Mouse (Mus musculus) lung, adult 2 months (tissue): Measurements from ENCODE around the gene Gm3435.
"Not testable (repeated sequence)": the region's sequence is repeated elsewhere in the genome, so short reads cannot be mapped to it uniquely, and the experiment has no call there.

Experiments
- CTCF ChIP-seq: fragments of 200-500 bp; IDR thresholded peaks from 2 replicates; pipeline ENCODE4 v1.5.1; 2011; ENCODE audit warnings: mild to moderate bottlenecking, low read length, control low read depth; ENCODE audit not compliant: insufficient read depth
- POLR2A ChIP-seq: fragments of 200-500 bp; IDR thresholded peaks from 2 replicates; pipeline ENCODE4 v1.6.1; 2011; ENCODE audit warnings: low read depth, mild to moderate bottlenecking, control low read depth, low read length, borderline replicate concordance; ENCODE audit errors: extremely low read depth

DNA sequence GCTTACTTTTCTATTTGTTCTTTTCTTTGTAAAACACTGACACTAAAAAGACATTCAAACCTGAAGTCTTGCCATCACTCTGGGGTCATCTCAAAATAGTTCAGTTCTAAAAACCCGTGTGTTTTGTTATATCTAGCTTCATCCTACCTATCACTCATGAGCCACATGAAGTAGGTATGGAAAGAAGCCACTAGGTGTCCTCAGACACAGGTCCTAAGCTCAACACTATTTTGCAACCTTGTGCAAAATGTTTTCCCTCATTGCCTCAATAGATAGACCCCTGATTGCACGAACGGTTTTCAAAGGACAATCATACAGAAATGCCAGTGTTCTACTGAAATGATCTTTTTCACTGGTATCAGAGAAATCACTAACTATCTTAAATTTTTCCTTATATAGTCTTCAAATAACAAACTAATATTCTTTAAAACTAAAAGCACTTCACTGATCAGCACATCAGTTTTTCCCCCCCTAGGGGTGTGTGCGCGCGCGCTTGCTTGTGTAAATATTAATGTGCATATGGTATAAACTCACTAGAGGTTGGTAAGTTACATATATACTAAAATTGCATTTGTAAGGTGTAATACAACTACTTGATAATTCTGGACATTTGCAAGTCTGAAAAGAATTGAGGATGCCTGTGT is 32.1 kb upstream of the Gm3435 start:
- not testable (repeated sequence) for TF ChIP-seq POLR2A, CTCF
